Mouse (Mus musculus) spleen, postnatal 14 days (tissue): ENCODE results near the gene Krt13.

Experiments
- DNase-seq, 2 experiments: peaks; one replicate each; pipeline ENCODE4 v3.0.0; 2021 to 2022; ENCODE audit warnings: low spot score in 2 of 2

Krt13 gene

DNA sequence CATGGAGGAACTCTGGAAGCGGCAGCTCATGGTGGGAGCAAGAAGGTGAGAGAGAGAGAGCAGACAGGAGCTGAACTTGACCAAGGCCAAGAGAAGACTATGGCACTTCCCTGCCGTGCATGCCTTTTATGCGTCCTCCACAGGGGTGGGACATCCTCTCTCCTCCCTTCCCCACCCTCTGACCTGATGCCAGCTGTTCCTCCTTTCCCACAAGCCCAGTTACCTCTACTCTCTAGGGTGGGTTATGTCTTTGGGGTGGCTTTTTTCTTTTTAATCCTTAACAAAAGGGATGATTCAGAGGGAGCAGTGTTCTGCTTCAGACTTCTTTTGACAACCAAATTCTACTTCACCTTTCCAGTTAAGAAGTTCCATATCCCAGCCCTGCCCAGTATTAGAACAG is at the start of gene Krt13:
TSS of gene Krt13 (minus strand) at position 101 of the 400 bp plus-strand sequence.
- DNase-seq = no peak

DNA sequence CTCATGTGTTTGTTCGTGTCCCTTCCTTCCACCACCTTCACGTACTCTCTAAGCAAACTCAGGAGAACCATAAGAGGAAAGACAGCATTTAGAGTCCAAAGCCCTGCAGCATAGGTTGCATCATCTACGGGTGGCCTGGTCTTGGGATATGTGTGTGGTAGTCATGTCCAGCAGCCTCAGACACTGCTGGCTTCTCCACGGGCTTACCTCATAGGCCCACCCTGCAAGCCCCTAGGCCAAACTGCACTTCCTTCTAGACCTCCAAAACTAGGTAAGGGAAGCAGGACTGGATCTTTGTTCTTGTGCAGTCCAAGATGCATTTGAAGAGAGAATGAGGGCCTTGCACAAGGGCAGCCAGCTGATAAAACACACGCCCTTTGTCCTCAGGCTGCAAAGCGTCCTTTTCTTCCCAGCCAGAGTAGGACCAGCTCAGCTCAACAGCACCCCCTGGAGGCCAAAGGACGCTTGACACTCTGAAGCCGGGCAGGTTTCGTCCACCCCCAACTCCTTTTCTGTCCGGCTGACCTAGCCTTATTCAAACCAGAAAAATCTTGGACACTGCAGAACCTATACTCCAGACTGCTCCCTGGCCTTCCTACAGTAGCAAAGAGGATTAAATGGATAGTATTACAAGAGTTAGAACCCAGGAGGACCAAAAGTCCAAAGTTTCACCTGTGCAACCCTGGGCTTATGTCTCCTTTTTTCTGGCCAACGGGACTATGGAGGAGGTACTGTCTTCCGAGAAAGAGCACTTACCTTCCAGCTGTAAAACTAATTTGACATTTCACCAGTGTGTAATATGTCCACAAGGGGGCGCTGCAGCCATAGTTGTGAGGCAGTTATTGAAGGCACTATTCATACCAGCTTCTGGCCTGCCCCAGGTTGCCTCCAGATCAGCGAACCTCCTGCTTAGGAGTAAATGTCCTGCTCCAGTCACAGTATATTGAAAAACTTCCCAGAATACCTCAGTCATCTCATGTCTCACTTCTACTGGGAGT is 47.7 kb upstream of the Krt13 start:
- DNase-seq = peak in 1 of 2 experiments; percentile 13

DNA sequence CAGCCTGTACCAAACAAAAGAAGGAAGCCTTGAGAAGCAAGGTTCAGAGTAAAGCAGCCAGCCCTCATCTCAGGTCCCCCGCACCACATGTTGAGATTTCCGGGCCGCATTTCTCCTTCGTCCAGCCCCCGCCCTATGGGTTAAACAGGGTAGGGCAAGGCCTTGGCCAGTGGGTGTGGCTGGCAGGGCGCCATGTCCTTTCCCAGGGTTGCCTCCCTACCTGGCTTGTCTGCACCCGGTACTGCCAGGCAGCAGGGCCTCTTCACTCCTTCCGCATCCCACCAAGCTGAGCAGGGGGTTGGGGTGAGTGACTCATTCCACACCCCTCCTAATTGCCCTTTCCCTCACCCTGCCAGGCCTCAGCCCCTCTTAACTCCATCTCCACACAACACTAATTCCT is 46.7 kb upstream of the Krt13 start:
- no peak for DNase-seq

DNA sequence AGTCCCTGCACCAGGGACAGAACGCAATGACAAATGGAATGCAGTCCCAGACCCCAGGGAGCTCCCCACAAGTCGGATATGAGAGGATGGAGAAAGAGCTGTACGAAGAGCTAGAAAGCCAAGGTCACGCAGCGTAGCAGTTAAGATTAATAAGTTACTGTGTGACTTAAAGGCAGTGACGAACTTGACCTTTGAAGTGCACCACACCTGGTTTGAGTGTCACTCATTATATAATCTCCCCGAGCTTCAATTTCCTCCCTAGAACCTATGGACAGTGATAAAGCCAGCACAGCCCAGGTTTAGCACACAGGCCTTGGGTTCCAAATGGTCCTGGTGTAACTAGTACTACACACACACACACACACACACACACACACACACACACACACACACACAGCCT is 43.0 kb upstream of the Krt13 start:
- DNase-seq = no peak

DNA sequence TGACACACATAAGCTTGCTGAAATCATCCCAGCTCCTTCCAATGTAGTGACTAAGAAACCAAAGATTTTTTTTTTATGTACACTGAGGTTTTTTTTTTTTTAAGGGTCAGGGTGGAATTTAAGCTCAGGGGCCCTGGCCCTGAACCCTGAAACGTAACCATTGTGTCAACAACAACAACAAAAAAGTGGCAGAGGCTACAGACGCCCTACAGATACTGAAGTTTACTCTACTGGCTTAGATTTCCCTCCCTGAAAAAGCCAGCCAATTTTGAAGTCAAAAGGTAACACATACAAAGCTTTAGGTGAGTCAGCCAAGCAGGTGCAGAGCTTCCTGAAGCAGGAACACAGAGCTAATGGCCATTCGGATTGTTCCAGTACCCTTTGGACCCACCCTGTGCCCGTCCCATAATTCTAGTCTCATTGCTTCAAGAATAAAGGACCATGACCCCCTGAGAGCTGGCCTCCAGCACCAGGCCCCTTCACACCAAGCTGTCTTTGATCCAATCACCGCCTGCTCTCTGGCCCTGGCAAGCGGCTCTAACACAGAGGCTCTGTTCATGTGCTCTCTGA is 36.6 kb upstream of the Krt13 start:
- DNase-seq = no peak

DNA sequence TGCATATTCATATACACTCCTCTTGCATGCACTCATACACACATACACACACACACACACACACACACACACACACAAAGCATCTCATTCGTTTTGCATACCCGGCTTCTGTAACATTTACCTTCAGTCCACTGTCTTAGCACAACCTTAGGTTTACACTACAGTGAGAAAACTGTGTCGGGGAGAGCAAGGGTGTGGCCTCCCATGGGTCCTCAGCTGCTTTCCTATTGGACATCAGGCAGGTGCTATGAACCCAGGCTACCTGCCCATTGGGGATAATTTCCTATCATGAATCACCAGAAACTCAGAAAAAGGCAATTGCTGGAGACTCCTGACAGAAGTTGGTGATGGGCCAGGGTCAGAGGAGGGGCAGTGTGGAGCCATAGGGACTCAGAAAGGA is 36.0 kb upstream of the Krt13 start:
- no peak for DNase-seq

DNA sequence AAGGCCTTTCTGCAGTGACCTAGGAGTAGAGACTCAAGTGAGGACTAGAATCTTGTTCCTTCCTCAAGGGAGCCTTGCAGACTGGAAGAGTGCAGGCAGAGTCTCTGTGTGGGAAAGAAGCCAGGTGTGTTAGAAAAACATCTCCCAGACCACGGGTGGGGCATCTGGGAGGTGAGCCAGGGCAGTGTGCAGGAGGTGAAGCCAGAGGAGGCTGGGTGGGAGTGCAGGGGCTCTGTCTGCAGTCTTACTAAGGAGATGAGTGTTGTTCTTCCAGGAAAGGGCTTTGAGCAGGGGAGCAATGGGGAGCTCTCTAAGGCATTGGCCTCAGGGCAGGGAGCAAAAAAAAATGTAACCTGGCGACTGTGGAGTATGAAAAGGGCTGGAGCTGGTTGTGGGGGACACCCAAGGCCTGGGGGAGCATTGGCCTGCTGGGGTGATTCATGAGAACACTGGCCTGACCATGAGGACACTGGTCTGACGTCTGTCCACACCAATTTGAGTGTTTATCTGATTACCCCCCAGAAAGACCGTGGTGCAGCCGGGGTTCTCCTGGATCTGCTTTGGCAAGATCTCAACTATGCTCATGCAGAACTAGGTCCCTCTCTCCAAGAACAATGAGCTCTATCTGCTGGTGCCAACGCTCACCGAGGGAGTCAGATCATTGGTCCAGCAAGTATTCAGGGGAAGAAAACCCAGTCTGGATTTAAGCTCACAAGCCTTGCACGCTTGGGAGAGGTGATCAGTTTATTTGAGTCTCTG is 34.3 kb upstream of the Krt13 start:
- no peak for DNase-seq

DNA sequence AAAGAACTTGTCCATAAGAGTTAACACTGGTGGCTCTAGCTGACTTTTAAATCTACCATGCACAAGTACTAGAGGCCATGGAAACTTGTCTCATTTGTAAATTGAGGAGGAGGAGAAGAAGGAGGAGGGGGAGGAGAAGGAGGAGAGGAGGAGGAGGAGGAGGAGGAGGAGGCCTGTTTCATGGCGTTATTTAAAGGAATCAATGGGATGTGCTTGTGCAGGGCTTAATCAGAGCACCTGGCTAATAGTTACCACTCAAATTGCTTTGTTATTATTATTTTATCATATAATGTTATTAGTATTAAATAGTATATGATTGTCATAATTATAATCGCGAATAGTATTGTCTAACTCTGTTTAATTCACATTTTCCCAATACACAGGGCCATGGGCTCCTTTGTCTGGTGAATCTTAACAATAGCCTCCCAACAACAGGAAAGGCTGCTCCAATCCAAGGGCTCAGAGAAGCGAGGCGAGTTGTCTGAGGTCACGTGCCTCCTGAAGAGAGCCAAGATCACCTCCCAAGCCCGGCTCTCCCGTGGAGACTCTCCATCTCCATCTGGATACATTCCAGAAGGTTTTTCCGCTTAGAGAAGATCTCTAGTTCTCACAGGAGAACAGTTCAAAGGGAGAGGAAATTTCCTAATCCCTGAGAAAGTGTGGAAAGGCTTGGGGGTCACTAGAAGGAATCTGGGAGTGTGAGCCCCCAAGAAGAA is 27.4 kb upstream of the Krt13 start, which contains the start of gene Krt19:
TSS of gene Krt19 (minus strand) at position 51 of the 716 bp plus-strand sequence.
- DNase-seq = no peak

DNA sequence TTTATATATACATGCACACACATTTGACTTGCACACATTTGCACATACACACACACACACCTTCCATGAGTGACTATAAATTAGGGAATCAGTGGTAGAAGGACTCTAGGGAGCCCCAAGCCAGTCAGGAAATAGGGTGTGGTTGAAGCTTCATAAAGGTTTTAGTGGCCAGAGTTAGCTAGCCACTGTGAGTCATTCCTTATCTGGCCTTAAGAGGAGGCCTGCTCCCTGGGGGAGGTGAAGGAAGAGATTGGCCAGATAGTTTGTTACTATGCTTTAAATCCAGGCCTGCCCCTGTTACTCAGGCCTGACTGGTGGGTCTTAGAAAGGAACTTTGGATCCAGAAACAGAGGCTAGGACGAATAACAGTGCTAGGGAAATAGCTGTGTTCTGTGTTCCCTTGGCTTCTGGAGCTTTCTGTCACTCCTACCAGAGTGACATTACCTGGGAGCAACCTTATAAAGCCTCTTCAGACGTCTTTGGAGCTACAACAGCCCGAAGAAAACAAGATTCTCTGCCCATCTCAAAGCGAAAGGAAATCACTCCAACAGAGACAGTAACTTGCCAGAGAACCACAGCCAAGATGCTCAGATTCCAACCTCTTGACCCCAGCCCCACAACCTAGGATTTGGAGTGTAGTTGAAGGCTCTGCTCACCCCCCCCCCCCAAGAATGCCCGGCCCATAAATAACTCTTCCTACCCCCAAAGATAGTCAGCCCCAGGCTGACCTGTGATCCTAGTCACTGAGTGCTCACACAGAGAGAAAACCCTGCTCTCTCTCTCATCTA is 26.4 kb upstream of the Krt13 start:
- no peak for DNase-seq

DNA sequence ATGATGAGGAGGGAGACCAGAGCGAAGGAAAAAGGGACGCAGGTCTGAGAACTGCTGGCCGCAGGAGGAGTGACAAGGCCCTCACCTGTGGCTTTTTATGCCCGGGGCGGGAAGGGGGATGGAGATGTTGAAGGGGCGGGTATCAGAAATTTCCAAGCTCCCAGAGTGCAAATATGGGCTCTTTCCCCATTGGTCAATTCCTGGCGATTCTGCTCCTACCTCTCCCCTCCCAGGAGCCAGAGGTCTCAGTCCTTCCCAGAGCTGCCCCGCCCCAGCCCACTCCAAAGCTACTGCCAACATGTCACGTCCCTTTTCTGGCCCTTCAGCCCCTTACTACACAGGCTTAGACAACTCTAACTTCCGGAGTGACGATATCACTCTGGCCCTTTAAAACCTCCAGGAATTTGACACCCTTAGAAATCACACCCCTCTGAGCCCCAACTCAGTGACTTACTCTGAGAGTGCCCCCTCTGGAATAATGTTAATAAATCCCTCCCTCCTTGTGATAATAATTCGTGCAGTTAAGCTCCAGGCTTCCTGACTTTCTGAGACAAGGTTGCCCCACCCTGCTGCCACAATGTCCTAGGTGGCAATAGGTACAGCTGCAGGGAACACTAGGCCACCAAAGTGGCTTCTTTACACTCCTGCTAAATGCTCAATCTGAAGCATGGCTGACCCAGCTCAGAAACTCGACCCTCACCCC is 24.6 kb upstream of the Krt13 start:
- no peak for DNase-seq

DNA sequence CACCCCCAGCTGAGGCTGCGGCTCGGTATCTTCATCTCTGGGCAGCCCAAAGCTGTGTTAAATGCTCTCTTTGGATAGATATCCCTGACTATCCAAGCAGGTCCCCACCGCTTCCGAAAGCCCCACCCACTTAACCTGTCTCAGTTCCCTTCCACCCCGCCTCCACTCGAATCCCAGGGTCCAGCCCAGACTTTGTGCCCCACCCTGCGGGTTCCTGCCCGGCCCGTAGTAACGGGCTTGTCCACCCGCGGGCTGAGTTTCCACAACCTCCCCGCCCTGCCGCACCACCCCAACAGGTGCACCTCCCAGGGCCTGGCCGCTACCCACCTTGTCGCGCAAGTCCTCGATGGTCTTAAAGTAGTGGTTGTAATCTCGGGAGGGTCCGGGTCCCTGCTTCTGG is 23.7 kb upstream of the Krt13 start:
- DNase-seq = no peak

DNA sequence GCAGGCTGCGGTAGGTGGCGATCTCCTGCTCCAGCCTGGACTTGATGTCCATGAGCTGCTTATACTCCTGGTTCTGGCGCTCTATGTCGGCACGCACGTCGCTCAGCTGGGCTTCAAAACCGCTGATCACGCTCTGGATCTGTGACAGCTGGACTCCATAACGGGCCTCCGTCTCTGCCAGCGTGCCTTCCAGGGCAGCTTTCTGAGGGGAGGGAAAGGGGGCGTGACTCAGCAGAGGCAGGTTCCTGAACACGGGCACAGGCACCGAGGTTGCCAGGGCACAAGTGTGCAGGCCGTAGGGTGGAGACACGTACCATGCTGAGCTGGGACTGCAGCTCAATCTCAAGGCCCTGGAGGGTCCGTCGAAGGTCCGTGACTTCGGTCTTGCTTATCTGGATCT is 19.6 kb upstream of the Krt13 start:
- no peak for DNase-seq

DNA sequence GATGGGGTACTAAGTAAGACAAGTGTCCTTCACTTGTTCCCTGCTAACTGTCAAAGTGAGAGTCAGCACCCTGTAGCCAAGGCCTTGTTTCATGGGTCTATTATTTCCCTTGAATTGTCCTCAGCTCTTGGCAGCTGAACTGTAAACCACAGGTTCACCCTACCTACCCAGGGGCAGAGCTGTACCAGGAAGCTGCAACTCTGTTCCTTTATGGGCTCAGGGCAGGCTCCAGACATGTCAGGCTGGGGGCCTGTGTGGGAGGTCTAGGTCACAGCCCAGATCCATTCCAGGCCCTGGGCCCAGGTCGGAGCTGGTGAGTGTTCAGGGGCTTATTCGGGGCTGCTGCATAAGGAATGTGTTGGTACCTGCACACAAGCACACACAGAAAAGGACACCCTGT is 18.0 kb upstream of the Krt13 start:
- no peak for DNase-seq

DNA sequence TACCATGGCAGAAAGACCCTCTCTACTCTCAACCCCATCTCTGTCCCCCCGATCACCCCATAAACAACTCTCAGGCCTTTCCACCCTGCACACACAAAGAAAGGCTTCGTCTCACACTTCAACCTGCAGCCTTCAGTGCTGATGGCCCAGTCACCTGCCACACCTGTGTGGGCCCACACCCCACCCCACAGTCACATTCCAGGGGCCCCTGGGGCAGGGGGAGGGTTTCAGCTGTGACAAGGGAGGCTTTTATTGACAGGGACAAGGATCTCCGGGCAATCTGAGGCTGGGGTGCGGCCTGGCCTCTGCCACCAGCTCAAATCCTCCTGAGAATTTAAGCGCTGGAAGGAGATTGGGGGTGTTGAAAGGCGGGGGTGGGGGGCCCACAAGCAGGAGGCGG is 17.4 kb upstream of the Krt13 start:
- DNase-seq = no peak

DNA sequence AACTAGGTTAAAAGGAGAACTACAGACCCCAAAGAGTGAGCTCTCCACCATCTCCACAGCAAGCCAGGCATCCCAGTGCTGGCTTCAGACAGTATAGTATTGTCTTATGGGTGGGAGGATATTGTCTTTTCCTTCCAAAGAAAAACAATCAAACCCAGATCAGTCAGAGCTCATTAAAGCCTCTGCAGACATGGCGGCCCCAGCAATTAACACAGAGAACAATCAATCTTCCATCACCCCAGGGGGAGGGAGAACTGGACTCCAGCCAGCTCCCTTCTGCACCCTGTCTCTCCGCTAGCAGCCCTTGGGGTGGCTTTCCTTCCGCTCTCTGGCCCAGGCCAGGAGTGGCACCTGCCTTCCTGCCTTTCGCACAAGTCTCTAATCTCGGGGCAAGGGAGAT is 16.3 kb upstream of the Krt13 start:
- no peak for DNase-seq

DNA sequence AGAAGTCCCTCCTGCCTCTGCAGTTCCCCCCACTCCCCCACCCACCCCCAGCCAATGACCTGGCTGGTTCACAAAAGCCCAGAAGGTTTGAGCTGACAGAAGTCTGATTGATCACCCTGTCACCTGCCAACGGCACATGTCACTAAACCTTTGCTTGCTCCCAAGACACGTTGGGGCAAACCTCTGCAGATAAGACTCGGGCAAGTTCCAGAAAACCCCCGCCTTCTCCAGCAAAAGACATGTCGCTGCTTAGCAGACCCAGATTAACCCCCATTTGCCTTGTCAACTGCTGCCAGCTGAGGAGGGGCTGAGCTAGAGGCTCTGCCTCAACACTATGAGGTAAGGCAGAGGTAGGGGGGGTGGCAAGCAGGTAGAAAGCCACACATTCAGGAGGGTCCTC is 15.2 kb upstream of the Krt13 start:
- DNase-seq = no peak

DNA sequence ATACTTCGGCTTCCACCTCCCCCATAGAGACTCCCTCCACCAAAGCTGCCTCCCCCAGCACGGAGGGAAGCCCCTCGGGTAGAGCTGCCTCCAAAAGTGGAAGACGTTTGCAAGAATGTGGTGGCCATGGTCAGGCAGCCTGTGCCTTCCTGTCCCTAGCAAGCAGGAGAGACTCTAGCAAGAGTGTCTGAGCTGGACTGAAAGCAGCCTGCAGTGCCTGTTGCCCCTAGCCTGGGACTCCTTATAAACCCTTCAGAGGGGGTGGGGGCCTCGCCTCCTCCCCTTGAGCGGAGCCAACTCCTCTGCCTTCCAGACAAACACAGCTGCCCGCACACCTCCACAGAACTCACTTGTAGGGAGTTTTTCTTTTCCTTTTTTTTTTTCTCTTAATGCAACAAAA is 14.4 kb upstream of the Krt13 start, which contains the start of gene Krt15:
TSS of gene Krt15 (minus strand) at position 198 of the 400 bp plus-strand sequence.
- no peak for DNase-seq

DNA sequence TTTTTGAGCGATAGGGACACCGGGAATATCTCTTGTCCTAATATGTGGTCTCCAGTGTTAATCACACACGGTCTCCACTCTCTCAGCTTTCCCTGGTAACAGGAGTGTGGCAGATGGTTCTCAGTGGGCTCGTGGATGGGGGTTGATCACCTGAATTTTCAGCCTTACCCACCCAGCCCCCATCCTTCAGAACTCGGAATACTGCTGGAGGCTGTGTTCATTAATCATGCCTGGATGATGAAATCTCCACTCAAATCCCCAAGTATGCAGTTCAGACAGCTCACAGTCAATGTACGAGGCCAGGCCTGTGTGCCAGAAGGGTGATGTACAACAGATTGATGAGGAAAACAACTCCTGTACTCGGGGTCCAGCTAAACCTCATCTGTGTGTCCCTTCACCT is 3.5 kb upstream of the Krt13 start:
- DNase-seq = no peak

DNA sequence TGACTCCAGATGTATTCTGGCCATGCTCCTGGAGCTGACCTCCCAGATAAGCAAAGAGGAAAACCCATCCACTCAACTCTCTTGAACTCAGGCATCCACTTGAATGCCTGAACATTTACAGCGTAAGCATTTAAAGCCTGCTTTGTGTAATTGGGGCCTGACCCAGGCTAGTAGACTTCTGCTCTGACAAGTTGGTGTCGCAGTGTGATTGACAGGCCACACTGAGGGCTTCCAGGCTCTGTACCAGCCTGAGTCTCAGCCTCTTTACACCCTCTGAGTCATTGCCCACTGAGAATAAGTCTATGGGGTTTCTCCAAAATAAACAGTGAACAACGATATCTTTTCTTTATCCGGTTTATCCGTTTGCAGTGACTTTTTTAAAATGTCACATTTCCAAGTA is 1.0 kb downstream of the Krt13 start:
- DNase-seq = no peak

DNA sequence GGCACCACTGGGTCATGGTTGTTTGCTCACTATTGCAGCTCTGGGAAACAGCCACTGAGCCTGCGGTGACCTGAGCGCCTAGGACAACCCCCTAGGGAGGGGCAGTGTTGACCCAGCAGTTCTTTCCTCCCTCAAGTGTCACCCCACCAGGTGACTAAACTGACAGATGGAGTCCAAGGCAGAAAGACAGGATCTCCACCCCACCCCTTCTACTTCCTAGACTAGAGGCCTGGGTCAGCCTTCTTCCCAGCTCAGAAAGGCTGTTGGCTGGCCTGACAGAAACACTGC is 7.7 kb downstream of the Krt13 start:
- no peak for DNase-seq
